Mouse (Mus musculus) bone marrow, adult 2 months (tissue): ENCODE results near the gene P2rx4.

ENCODE experiments used
- CTCF ChIP-seq: fragments of 200-500 bp; IDR thresholded peaks from 2 replicates; pipeline ENCODE4 v1.5.1; 2011; ENCODE audit warnings: low read length, control low read depth; ENCODE audit not compliant: control insufficient read depth, insufficient read depth
- POLR2A ChIP-seq: fragments of 200-500 bp; IDR thresholded peaks from 2 replicates; pipeline ENCODE4 v1.6.1; 2011; ENCODE audit warnings: low read depth, mild to moderate bottlenecking, control low read depth, low read length, borderline replicate concordance; ENCODE audit not compliant: control insufficient read depth

DNA sequence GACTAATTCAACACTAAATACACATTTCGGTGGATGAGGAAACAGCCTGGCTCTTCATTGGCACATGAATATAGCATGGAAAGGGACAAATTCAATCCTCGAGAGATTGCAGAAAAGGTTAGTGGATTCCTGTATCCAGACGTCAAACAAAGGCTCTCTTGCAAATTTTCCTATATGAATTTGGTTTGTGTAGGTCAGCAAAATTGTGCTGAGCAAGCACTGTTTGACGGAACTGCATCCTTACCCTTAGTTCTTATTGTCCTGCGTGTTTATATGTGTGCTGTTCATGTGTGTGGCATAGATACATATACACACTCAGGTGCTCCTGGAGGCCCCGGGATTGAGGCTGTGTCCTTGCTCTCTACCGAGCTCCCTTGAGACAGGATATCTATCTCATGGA, 18.2 kb upstream of the P2rx4 start:
- TF ChIP-seq POLR2A: no peak
- no peak for TF ChIP-seq CTCF
